Comparison of ENCODE assay signal across 9 mouse cellular contexts in genomic region chr9:63998026-63998425, GRCm38 (mm10). TPM values are rescaled to one million over a fixed set of nuclear protein-coding genes. Genes with fewer than 3 reads are reported as not detected.
DNase-seq lines count a peak whose midpoint lies in the region; ATAC-seq and TF ChIP-seq lines count a peak whose summit lies in the region.
"Had no signal": no experiment of that assay in that cellular context is flagged by ENCODE, and none has a peak within 500 bp of the region (broad histone marks: within the 10 kb centered on the region; RNA-seq: fewer than 3 reads in every experiment).

No protein-coding gene starts in this region.

- WGBS in lung, embryonic 14.5 days, result 67% methylated on average over 14 of the region's 14 CpGs
- 77% methylated on average over 14 of the region's 14 CpGs for WGBS in limb, embryonic 11.5 days

- peaks cover 73% of the 10 kb centered on the region for H3K36me3 ChIP-seq in lung, embryonic 14.5 days (ENCODE audit: insufficient read depth)
- H3K36me3 ChIP-seq in limb, embryonic 11.5 days (ENCODE audit: control insufficient read depth, insufficient read depth, low read length), result peaks cover 9% of the 10 kb centered on the region; the same call in 1 of the 2 replicates

- DNase-seq in cerebellum, postnatal 25 days, result peak; percentile 22 to 28
- no peak for DNase-seq in cerebellum, adult 9-11 months
- DNase-seq in lung, embryonic 14.5 days, result no peak
- no peak for DNase-seq in lung, postnatal 36 days
- DNase-seq in limb, embryonic 11.5 days (ENCODE audit: low spot score), result no peak
- DNase-seq in frontal cortex, postnatal 10 days (ENCODE audit: low spot score in 2 of 2), result no peak

- no peak for TF ChIP-seq CTCF in lung, embryonic 14.5 days (IDR thresholded peaks at IDR 0.05; ENCODE audit: low read depth)
- TF ChIP-seq CTCF in embryonic fibroblast, embryonic 13.5 days (IDR thresholded peaks at IDR 0.05; ENCODE audit: borderline replicate concordance, insufficient read depth, low read length), result no peak

- H3K9ac ChIP-seq in lung, embryonic 14.5 days, result no peak overlapping the region
- H3K9ac ChIP-seq in limb, embryonic 11.5 days (ENCODE audit: low read length), result 0 out of 2 replicates have a peak overlapping the region, but pooled peaks have one; percentile 14

- no peak overlapping the region for H3K4me3 ChIP-seq in lung, embryonic 14.5 days (ENCODE audit: low read depth, low read length)
- H3K4me3 ChIP-seq in embryonic fibroblast, embryonic 13.5 days (ENCODE audit: insufficient read depth, low read length), result no peak overlapping the region
- no peak overlapping the region for H3K4me3 ChIP-seq in limb, embryonic 11.5 days (ENCODE audit: low read depth, low read length)
- H3K4me3 ChIP-seq: heart, adult 2 months had no signal

- no peaks in the 10 kb centered on the region for H3K9me3 ChIP-seq in lung, embryonic 14.5 days (ENCODE audit: low read depth, low read length)
- no peaks in the 10 kb centered on the region for H3K9me3 ChIP-seq in limb, embryonic 11.5 days (ENCODE audit: control insufficient read depth, low read length)

- ATAC-seq in lung, embryonic 14.5 days (ENCODE audit: insufficient read depth), result no peak
- no peak for ATAC-seq in limb, embryonic 11.5 days (ENCODE audit: insufficient number of reproducible peaks, low FRiP score, low TSS enrichment, low read depth)
- ATAC-seq in CD4-positive, CD25-positive, alpha-beta regulatory T cell, adult 4 months, result no peak

- H3K4me1 ChIP-seq in lung, embryonic 14.5 days (ENCODE audit: insufficient read depth), result 0 out of 2 replicates have a peak, but pooled peaks cover 2% of the 10 kb centered on the region
- H3K4me1 ChIP-seq in embryonic fibroblast, embryonic 13.5 days (ENCODE audit: control insufficient read depth, insufficient read depth, low read length), result no peaks in the 10 kb centered on the region
- H3K4me1 ChIP-seq in limb, embryonic 11.5 days (ENCODE audit: control insufficient read depth, insufficient read depth, low read length), result peaks cover 19% of the 10 kb centered on the region; the same call in 1 of the 2 replicates

- H3K4me2 ChIP-seq in lung, embryonic 14.5 days, result no peak overlapping the region
- H3K4me2 ChIP-seq in limb, embryonic 11.5 days (ENCODE audit: low read depth, severe bottlenecking), result no peak overlapping the region

- no peak for TF ChIP-seq POLR2A in embryonic fibroblast, embryonic 13.5 days (IDR thresholded peaks at IDR 0.05; ENCODE audit: low read depth, low read length)

- H3K27me3 ChIP-seq in lung, embryonic 14.5 days (ENCODE audit: insufficient read depth, low read length), result no peaks in the 10 kb centered on the region
- H3K27me3 ChIP-seq in limb, embryonic 11.5 days (ENCODE audit: control insufficient read depth, insufficient read depth, low read length), result no peaks in the 10 kb centered on the region

- peak overlapping the region; percentile 55; the same call in 1 of the 2 replicates for H3K27ac ChIP-seq in lung, embryonic 14.5 days (ENCODE audit: low read depth)
- peak overlapping the region; percentile 10; the same call in 1 of the 2 replicates for H3K27ac ChIP-seq in embryonic fibroblast, embryonic 13.5 days (ENCODE audit: insufficient read depth, low read length)
- H3K27ac ChIP-seq in limb, embryonic 11.5 days (replicated peaks; ENCODE audit: low read depth, low read length), result no peak overlapping the region
- H3K27ac ChIP-seq: heart, adult 2 months had no signal

RNA-seq across cellular contexts. Expression of gene Smad6, which starts 23.8 kb away (rescaled TPM):
- 13.6 and 15.3 TPM in 2 replicates for polyA plus RNA-seq in lung, embryonic 14.5 days (2014; fragmentation: Nextera tagmentation; extraction: Ambion mirVana)
- polyA plus RNA-seq in embryonic fibroblast, embryonic 13.5 days (2011; ENCODE audit: insufficient read length, low read depth, missing spikeins), result 7.5 and 8.3 TPM in 2 replicates
- polyA plus RNA-seq in limb, embryonic 11.5 days (2014; fragmentation: Nextera tagmentation; extraction: Ambion mirVana), result 10.1 and 12.3 TPM in 2 replicates
- polyA plus RNA-seq in CD4-positive, CD25-positive, alpha-beta regulatory T cell, adult 4 months (2017; shearing (Covaris generic)), result under 1 TPM in 1 of 2 experiments, not detected in 1; 0.11 TPM

Comparison
In these comparisons a context has a peak if more than half of its experiments do, and no peak if none do; other contexts are left out.
1. DNase-seq: peak in cerebellum, postnatal 25 days (2 of 2); none in cerebellum, adult 9-11 months (single experiment), lung, embryonic 14.5 days (single experiment), lung, postnatal 36 days (single experiment), limb, embryonic 11.5 days (single experiment) and frontal cortex, postnatal 10 days (0 of 2).